Mouse (Mus musculus) lung, adult 18-20 months (tissue): Measurements from ENCODE around the gene Zdhhc4.
A peak's percentile ranks its signal among the peaks of the same experiment; 100 is the strongest.

Source experiments
- DNase-seq, 2 experiments: peaks; one replicate each; pipeline ENCODE4 v3.0.0; 2022; ENCODE audit warnings: mixed read lengths in 2 of 2

Zdhhc4 gene

DNA sequence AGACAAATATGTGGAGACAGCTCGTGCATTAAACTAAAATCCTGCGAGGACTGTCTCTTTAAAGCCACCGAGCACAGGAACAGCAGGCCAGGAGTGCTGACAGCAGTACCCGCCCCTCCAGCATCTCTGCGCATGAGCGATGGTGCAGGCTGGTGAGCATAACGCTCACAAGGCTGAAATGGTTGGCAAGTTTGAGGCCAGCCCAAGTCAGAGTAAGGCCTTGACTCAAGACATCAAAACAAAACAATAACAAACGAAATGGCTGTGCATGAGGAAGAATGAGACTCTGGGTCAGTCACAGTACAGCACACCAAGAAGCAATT is 11.8 kb downstream of the Zdhhc4 start:
- no peak for DNase-seq

- no peak for DNase-seq
Observed at GRCm38 (mm10) chr5:143316605-143317287, 12.3 kb downstream of the Zdhhc4 start.

GRCm38 (mm10) chr5:143315514-143315888 is 13.6 kb downstream of the Zdhhc4 start:
- DNase-seq: no peak

DNA sequence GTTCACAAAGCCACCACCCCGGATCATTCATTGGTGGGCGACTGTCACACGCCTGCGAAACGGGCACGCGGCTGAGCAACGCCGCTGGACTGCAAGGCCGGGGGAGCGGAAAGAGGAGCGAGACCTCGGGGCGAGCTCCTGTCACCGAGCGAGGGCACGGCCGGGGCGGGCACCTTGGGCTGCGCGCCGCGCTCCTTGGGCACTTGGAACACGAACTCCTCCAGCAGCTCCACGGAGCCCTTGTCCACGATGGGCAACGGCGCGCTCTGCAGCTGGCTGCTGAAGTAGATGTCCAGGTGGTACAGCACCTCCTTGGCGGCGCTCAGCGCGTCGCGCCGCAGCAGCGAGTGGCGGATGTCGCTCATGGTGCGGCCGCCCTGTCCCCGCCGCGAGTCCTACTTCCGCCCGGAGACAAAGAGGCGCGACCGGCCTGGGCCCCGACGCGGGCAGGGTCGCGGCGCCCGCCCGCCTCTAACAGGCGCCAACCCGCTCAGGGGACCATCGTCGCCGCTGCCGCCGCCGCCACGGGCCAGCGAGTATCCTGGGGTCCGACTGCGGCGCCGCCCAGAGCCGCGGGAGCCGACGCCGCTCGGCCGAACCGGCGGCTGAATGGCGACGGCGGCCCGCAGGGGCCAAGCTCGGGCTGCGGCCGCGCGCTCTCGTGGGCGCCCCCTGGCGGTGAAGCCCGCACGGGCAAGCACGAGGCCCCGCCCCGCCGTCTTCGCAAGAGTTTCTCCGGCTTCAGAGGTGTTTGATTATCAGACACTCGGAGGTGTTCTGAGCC is 14.1 kb downstream of the Zdhhc4 start, which contains the start of gene E130309D02Rik:
Gene E130309D02Rik, minus strand, starts transcription at position 631 of the 784 bp plus-strand sequence.
- DNase-seq: peak; percentile 86 to 87

- DNase-seq: no peak
Observed at GRCm38 (mm10) chr5:143314183-143314729, 14.8 kb downstream of the Zdhhc4 start.

DNA sequence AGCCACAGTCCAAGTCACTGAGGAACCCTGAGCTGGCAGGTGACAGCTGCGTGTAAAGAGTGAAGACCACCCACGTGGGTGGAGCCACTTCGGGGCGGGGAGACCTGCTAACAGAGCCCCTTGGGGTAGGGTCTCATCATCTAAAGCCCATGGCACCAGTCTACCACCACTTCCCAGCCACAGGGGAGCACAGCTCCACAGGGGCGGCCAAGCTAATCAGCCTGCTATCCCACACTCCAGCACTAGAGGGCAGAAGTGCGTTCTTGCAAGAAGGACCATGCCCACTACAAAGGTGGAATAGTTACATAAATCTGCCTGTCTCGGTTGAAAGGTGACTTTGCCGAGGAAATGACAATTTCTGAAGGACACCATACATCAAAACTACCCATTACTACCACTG is 17.2 kb downstream of the Zdhhc4 start:
- peak; percentile 71 to 80 for DNase-seq

DNA sequence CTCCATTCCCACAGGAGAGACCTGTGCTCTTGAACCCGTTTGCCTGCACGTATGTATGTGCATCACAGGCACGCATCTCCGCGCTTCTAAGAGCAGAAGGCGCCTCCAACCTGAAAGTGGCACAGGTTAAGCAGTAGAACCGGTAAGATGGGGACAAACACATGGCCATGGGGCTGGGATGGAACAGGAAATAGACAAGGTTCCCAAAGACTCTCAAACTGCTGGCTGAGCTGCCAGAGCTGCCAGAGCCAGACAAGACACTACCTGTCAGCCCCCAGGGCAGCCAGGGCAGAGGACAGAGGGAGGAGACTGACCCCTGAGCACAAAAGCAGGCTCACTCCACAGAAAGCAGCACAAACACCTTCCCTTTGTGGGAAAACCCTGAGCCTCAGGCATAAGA is 19.1 kb downstream of the Zdhhc4 start:
- DNase-seq: no peak

DNA sequence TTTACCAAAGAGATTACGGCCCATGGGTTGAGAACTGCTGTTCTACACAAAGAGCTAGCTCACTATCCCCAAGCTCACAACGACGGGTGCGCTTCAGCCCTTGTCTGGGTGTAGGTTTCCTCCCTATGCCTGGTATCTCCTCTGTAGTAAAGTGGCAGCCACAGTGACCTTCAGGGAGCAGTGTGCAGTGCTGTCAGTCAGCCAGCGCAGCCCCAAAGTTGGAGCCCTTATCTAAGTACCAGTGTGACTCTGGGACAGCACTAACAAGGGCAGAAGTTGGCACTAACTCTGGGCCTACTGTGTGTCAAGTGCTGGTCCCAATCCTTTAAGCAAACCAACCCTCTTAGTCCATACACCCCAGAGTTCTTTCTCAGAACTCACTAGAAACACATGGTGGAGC is 20.2 kb downstream of the Zdhhc4 start:
- no peak for DNase-seq

DNA sequence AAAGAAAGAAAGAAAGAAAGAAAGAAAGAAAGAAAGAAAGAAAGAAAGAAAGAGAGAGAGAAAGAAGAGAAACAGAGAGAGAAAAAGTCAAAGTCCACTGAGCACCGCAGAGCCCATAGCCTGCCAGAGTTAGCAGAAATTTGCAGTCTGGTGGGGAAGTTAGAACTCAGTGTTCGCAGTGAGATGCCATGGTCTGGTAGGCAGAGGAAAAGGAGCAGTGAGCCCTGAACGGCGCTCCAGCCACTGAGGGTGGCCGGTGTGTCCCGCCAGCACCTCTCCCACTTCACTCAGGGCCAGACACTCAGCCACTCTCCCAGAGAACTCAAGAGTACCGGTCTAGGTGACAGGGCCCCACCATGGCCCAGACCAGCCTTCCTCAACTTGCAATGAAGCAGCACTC is 24.8 kb downstream of the Zdhhc4 start:
- no peak for DNase-seq

DNA sequence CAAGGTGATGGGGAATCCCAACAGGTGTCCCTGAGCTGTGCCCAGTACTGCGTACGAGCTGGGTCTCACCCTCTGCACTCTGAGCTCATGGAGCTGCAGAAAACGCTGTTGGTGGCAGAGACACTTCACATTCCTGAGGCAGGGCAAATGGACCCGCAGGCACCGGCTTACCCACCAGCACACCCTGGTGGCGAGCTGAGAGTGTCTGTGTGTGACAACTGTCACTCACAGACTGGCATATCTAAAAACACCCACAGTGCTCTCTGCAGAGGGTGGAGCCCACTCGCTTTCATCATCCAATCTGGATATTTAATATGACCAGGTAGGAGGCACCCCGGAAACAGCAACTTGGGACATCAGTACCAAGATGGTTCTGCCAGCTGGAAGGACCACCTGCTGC is 27.8 kb downstream of the Zdhhc4 start:
- DNase-seq: no peak

DNA sequence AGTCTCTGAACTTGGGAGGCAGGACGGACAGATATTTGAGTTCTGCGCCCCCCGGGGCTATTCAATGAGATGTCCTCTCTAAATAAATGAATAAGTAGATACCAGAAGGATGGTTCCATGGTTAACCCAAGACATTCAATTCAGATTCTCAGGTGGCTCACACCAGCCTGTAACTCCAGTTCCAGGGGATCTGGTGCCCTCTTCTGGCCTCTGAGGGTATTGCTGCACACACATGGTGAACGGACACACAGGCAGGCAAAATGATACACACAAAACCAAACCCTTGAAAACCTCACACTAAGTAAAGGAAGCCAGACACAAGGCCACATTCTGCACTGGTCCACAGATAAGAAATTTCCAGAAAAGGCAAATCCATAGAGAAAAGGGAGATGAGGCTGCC is 29.4 kb downstream of the Zdhhc4 start:
- DNase-seq: peak in 1 of 2 experiments; percentile 37

- no peak for DNase-seq
Observed at GRCm38 (mm10) chr5:143298391-143298790, 30.7 kb downstream of the Zdhhc4 start.

DNA sequence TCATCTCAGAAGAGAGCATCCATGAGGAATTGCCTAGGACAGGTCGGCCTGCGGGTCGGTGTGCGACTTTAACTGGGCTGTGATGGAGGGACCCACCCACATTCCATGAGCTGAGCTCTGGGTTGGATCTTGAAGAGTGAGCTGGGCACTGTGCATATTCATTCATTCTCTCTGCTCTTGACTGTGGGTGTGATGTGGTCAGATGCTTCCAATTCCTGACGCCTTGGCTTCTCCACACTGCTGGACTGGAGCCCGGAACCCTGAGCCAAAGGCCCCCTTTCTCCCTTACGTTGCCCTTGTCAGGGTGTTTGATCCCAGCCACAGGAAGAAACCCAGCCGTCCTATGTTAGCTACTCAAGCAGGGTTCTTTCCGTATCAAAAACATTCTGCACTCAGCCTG is 31.1 kb downstream of the Zdhhc4 start:
- no peak for DNase-seq

GRCm38 (mm10) chr5:143295330-143295729 is 33.7 kb downstream of the Zdhhc4 start:
- DNase-seq: no peak

DNA sequence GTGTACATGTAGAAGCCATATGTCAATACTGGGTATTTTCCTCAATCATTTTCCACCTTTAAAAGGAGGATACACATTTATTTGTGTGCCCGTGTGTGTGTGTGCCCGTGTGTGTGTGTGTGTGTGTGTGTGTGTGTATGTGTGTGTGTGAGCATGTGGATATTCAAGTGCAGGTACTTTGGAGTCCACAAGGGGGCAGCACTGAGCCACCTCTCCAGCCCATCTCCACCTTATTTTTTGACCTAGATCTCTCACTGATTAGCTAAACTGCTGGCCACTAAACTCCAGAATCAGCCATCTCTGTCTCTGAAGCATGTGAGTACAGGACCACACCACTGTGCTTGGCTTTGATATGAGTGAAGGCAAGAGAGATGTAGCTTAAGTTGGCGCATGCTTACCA is 34.2 kb downstream of the Zdhhc4 start:
- DNase-seq: no peak

GRCm38 (mm10) chr5:143293404-143293803 is 35.7 kb downstream of the Zdhhc4 start, which contains the start of gene Zfp853:
Gene Zfp853 (minus strand): TSS chr5:143293623.
- DNase-seq: no peak

GRCm38 (mm10) chr5:143292879-143293278 is 36.2 kb downstream of the Zdhhc4 start:
- no peak for DNase-seq

GRCm38 (mm10) chr5:143289299-143289698 is 39.8 kb downstream of the Zdhhc4 start:
- no peak for DNase-seq

DNA sequence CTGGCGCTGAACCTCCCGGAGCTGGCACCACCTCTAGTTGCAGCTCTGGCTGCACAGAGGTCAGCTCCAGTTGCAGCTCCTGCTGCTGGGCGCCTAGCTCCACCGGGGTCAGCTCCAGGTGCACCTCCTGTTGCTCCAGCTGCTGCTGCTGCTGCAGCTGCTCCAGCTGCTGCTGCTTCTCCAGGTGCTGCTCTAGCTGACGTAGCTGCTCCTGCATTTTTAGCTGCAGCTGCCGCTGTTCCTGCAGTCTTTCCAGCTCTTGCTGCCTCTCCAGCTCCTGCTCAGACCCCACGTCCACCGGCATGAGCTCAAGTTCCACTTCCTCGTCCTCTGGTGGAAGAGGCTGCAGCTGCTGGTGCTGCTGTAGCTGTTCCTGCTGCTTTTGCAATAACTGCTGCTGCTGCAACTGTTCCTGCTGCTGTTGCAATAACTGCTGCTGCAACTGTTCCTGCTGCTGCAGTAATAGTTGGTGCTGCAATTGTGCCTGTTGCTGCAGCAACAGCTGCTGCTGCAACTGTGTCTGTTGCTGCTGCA is 40.6 kb downstream of the Zdhhc4 start:
- DNase-seq: no peak

- no peak for DNase-seq
Observed at GRCm38 (mm10) chr5:143287774-143288328, 41.2 kb downstream of the Zdhhc4 start.

GRCm38 (mm10) chr5:143284762-143285161 is 44.3 kb downstream of the Zdhhc4 start:
- DNase-seq: no peak

- no peak for DNase-seq
Observed at GRCm38 (mm10) chr5:143279247-143279646, 49.8 kb downstream of the Zdhhc4 start.

DNA sequence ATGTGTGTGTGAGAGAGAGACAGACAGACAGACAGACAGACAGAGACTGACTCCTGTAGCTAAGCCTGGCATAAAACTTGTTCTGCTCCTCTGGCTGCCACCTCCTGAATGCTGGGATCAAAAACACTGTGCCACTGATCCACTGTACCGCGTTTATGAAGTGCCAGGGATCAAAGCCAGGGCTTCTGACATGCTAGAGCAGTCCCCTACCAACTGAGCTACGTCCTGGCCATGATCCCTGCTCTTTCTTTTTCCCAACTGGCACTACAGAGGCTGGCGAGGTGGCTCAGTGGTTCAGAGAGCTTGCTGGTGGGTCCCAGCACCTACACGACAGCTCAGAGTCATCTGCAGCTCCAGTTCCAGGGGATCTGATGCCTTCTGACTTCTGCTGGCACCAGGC is 53.3 kb downstream of the Zdhhc4 start:
- no peak for DNase-seq
